Mouse (Mus musculus) CH12F3 (cell line): ENCODE data around the gene Rpap3.

Experiments used
- in situ Hi-C: fragments of 300-500 bp; cut with MboI; formaldehyde crosslinking; loops from 2 replicates; pipeline ENCODE4 v1.14.3; 2020; ENCODE audit warnings: low sequenced_read_pairs

Rpap3 gene

DNA sequence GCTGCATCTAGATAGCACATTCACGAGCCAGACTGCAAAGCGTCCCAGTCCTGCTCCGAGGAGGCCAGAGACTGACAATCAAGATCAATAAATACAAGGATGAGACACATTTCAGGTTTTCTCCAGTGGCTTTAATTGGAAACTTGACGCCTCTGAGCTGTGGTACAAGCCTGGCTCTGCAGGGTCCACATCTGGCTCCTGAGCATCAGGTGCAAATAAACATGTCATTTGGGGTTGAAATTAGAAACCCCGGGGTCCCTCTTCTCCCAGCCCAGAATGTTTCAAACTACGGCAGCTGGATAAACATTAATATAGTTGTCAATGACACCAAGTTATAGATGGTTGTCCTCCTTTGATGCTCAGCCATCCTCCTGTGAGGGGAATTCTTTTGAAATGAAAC, 5.3 kb upstream of the Rpap3 start:
- in situ Hi-C loops, result no loop called here

DNA sequence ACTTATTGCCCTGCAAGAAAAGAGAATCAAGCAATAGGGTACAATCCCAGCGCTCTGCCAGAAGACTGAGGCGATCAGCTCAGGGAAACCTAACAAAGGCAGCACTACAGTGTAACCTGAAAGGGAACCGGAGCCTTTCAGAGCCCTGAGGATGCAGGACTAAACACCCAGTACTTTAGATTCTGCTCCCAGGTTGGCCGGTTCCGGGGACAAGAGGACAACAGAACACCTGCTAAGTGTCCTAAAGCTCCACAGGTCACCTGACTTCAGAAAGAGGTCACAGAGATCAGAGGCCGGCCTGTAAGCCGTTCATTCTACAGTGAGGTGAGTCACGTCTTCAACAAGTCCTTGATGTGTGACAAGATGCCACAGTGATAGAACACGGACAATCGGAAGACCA, 9.0 kb downstream of the Rpap3 start:
- in situ Hi-C loops, result no loop called here

GRCm38 (mm10) chr15:97693411-97693810, 12.2 kb downstream of the Rpap3 start:
- in situ Hi-C loops, result no loop called here

GRCm38 (mm10) chr15:97684118-97684517, 21.5 kb downstream of the Rpap3 start:
- in situ Hi-C loops, result no loop called here

DNA sequence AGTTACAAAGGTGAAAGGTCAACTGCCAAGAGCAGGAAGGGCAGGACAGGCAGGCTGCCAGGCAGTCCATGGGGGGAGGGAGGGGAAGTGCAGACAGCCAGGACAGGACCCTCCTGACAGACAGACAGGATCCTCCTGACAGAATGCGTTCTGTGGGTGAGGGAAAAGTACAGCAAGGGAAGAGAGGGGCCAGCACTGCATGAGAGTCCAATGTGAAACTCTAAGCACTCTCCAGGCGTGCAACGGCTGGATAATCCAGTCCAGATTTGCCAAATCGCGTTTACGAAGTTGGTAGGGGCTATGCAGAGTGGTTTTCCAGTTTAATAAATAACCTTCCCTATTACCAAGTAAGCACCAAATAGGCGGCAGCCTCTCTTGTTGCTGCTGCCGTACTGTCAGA, 23.6 kb downstream of the Rpap3 start:
- in situ Hi-C loops, result no loop called here

DNA sequence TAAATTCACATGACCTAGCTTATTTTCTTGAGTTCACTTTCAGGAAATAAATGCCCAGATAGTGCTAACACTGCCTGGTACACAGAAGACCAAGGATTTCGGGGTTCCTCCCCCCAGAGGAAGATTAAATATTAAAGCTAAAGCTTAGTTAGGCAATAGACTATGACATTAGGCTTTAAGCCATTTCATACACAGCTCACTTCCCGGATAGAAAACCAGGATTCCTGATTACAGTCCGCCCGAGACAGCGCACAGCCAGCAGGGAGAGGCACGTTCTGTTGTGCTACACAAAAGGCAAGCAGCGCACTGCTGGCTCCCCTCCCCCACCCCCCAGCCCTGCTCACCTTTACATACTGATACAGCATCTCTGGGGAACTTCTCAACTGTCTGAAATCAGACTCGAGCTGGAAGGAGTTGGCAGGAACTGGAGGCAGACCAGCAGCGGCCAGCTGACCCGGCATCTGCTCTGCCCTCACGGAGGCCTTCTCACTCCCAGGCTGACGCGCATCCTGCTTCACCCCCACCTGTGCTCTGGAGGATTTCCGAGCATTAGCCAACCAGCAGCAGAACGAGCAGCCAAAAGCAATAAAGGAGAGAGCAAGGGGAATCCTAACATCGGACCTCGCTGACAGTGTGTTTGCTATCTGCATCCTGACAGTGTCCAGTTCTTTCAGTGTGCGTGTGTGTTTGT, 25.5 kb downstream of the Rpap3 start:
- in situ Hi-C loops, result no loop called here

- in situ Hi-C loops, result no loop called here
Measured at GRCm38 (mm10) chr15:97677341-97677740, 28.3 kb downstream of the Rpap3 start.

DNA sequence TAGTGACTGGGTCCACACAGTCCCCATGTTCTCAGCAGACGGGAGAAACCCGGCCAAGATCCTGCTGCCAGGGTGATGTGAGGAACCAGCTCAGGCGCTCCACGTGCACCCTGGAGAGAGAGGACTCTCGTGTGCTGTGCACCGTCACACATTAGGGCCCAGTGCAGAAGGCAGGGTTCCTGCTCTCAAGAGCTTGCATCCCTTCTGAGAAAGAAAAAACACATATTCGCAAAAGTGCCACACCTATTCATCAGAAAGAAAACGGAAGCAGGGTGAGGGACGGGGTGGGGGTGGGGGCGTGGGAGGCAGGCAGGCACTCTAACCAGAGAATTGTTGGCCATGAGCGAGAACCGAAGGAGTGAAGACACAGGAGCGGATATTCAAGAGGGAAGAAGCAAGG, 29.7 kb downstream of the Rpap3 start:
- in situ Hi-C loops, result no loop called here

GRCm38 (mm10) chr15:97674423-97674822, 31.2 kb downstream of the Rpap3 start:
- in situ Hi-C loops, result no loop called here

DNA sequence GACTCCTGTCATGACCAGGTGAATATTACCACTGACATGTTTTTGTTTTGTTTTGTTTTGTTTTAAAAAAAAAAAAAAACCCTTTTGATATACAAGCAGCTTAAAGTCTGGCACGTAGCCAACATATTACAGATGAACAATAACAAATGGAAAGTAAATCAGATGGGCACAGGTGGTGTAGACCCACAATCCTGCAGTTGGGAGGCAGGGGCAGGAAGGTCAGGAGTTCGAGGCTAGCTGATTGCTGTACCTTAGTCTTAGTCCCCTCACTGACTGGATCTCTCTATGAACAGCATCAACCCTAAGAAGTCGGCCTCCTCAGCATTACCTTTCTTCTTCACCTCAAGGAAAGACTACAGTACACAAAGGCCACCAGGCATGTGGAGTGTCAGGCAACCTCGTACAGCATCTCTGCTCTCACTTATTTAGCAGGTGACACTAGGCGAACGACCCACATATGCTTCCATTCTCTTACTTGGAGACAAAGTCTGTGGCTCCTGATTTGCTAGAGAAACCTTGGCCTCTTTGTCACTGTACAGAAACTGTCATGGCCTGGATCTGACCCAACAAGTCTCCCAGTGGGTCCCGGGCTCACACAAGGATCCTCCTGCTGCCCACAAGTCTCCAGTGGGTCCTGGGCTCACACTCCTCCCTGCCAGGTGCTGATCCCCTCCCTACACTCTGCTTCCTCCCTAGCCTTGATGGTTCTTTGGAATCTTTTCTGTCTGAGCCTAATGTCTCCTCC, 32.2 kb downstream of the Rpap3 start:
- in situ Hi-C loops, result no loop called here

DNA sequence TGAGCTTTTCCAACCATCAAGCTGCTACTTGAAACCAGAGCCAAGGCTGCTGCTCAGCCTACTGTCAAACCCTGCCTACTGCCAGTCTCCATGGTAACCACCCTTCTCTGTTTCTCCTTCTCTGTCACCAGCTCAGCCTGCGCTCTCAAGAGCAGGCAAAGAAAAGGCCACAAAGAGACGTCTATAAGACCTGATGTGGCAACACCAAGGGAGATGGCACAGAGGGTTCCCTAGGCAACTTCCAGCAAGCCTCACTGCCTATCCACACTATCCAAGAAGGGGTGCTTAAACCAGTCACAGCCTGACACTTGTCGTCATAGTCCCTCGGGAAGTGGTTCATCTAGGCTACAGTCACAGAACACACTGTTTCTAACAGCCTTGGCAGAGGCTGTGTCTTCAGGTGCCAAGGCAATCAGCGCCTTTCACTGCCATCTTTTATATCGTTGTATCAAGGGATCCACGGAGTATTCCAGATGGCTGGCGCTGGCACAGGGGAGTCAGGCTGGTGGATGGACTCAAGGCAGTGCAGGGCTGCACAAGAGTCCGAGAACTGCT, 33.3 kb downstream of the Rpap3 start:
- in situ Hi-C loops, result no loop called here

- in situ Hi-C loops, result no loop called here
Measured at GRCm38 (mm10) chr15:97670554-97670953, 35.1 kb downstream of the Rpap3 start.

- in situ Hi-C loops, result loop anchor here (10.0 kb wide), 2 partner anchors 424 to 474 kb away; partner anchors contain the start of genes Amigo2 and Pced1b
Measured at GRCm38 (mm10) chr15:97668158-97668877, 37.3 kb downstream of the Rpap3 start.

- in situ Hi-C loops, result loop anchor here (10.0 kb wide), 2 partner anchors 423 to 473 kb away; partner anchors contain the start of genes Amigo2 and Pced1b
Measured at GRCm38 (mm10) chr15:97667437-97667836, 38.2 kb downstream of the Rpap3 start.

DNA sequence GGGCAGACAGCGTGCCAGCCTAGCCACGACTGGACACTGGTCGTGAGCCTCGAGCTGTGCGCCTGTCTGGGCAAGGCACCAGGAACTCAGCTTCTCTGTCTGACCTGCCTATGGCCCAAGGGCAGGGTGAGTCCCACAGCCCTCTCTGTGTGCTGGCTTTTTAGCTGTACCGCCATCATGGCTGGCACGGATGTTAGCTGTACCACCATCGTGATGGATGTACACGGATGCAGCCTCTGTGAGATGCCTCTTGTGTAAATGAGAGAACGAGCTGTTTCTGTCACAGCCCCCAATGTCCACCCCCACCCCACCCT, 39.2 kb downstream of the Rpap3 start:
- in situ Hi-C loops, result loop anchor here (10.0 kb wide), 2 partner anchors 422 to 472 kb away; partner anchors contain the start of genes Amigo2 and Pced1b

DNA sequence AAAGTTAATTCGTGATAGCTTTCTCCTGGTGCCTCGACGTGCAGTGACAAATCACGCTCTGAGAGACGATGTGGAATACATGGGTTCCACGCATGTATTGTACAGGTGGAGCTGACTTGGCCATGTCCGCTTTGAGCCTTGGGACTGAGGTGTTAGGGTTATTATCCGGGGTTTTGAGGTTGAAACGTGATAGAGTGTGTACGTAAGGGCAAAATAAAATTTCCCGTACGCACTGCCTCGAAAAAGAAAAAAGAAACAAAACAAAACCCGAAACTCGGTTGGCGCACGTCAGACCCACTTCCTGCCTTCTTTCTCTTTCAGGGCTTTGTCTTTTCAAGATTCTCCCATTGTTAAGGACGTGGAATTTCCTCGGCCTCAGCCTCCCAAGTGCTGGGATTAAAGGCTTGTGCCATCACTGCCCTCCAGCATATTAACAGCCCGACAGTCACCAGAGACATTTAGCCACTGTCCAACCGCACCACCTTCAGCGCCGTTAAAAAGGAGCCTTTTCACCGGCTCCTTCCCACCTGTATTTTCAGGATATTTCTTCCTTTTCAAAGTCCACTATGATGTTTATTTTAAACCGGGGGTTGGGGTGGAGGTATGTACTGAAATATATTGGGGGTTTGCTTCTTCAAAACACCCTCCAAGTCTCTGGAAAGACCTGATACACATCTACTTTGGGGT, 39.7 kb downstream of the Rpap3 start:
- in situ Hi-C loops, result loop anchor here (10.0 kb wide), 2 partner anchors 421 to 471 kb away; partner anchors contain the start of genes Amigo2 and Pced1b

DNA sequence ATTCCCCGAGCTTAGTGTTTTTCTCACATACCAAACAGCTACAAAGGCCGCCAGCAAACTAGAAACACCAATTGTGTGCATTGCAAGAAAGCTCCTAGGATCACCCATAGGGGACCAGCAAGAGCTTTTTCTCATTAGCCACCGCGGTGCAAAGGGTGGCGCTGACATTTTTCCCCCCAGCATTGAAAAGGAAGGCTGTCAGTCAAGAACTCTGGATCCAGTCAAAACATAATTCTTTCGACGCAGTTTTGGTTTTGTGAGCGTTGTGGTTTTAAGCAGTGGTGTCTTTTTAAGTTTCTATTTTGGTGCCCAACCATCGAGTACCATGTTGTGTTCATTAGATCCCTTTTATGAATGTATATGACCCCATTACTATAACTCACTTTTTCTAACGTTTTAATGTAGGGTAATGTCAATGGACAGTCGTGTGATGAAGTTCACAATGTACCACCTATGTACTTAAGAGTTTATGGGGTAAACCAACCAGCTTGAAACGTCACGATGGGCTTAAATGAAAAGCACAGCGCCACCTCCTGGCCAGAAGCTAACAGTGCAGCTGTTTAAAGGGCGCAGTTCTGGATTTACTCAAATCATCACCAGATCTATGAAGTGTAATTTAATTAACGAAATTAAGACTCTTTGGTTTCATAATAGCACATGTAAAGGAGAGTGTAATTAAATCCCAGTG, 40.5 kb downstream of the Rpap3 start:
- in situ Hi-C loops, result loop anchor here (10.0 kb wide), 2 partner anchors 420 to 470 kb away; partner anchors contain the start of genes Amigo2 and Pced1b

DNA sequence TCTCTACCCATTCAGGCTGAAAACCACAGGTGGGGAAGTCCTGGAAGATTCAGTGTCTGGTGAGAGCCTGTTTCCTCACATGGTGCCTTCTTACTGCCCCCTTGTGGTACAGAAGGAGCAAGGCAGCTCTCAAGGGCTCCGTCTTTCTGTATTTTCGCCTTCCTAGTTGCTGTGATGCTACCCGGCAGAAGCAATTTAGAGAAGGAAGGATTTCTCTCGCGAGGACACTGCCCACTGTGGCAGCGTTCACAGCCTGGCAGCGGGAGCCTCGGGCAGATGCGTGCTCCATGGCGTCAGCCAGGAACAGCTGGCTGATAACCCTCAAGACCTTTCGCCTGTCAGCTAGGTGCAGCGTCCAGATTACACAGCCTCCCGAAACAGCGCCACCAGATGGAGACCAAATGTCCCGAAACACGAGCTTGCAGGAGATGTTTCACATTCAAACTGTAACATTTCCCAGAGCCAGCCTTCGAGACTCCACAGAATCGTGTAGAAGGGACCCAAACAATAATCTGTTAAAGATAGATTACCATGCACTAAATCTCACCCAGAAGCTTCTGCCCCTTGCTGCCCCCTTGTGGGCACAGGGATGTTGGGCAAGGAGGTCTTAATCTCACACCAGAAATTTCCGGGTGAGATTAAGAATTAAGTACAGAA, 41.7 kb downstream of the Rpap3 start:
- in situ Hi-C loops, result loop anchor here (10.0 kb wide), 2 partner anchors 419 to 469 kb away; partner anchors contain the start of genes Amigo2 and Pced1b

DNA sequence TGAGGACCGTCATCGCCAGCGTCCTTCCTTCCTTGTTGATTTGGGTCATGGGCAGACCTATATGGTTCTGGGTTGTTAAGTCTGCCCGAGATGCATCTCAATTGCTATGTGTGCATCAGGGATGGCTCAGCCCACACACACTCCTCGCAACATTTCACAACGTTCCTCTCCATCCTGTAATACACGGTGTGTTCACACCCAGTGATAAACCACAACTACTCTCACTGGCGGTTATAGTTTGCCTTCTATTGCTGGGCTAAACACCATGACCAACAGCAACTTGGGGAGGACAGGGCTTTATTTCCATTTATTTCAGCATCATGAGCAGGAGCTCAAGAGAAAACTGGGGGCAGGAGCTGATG, 46.9 kb downstream of the Rpap3 start:
- in situ Hi-C loops, result no loop called here
